Mouse (Mus musculus): ENCODE data around the gene Bdkrb1. TPM values are rescaled to one million over a fixed set of nuclear protein-coding genes. Genes with fewer than 3 reads are reported as not detected.

Bdkrb1 gene
- polyA plus RNA-seq, 2 experiments = 0.10 TPM; not detected in 1

- DNase-seq (ENCODE audit: low spot score) (no peak), ATAC-seq (ENCODE audit: low FRiP score, low read depth) (no peak)
- H3K9ac ChIP-seq (ENCODE audit: low read depth, low read length, severe bottlenecking) = no peak overlapping the region
- H3K27me3 ChIP-seq (ENCODE audit: control insufficient read depth, insufficient read depth, low read length) = no peaks in the 10 kb centered on the region
- no peaks in the 10 kb centered on the region; the same call in 1 of the 2 replicates for H3K4me1 ChIP-seq (ENCODE audit: control insufficient read depth, insufficient read depth, low read length)
- H3K4me2 ChIP-seq (replicated peaks; ENCODE audit: low read depth, low read length, severe bottlenecking) = no peak overlapping the region
- no peak overlapping the region for H3K27ac ChIP-seq (replicated peaks; ENCODE audit: low read depth, low read length)
- H3K36me3 ChIP-seq (ENCODE audit: control insufficient read depth, insufficient read depth, low read length) = no peaks in the 10 kb centered on the region
- H3K9me3 ChIP-seq (ENCODE audit: control insufficient read depth, low read length) = no peaks in the 10 kb centered on the region
- no peak overlapping the region for H3K4me3 ChIP-seq (replicated peaks; ENCODE audit: low read length)
- 88% methylated on average over 8 of the region's 8 CpGs for WGBS
- TF ChIP-seq POLR2A (IDR thresholded peaks at IDR 0.05; ENCODE audit: borderline replicate concordance, extremely low read depth, insufficient read depth, insufficient read length) = no peak
These were observed 15.4 kb upstream of the Bdkrb1 start for GRCm38 (mm10) chr12:105587526-105587925.

DNA sequence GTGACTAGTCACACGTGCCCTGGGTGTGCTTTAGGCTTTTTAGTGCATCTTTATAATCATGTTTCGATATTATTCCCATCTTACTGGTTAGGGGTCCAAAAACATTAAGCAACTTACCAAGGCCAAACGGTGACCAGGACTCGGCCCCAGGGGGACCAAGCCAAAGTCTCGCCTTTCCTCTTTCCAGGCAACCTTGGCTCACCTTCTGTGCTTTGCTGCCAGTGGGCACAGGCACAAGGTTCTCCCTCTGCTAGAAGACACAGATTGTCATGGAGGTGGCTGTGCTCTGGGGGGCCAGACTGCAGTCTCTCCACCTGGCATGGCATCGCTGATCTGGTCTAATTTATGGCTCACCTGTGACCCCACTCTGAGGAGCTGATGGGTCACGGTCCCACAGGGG, 12.1 kb upstream of the Bdkrb1 start:
- H3K9ac ChIP-seq (ENCODE audit: low read depth, low read length, severe bottlenecking) = no peak overlapping the region
- H3K27ac ChIP-seq (replicated peaks; ENCODE audit: low read depth, low read length) = no peak overlapping the region
- no peak for TF ChIP-seq POLR2A (IDR thresholded peaks at IDR 0.05; ENCODE audit: borderline replicate concordance, extremely low read depth, insufficient read depth, insufficient read length)
- no peaks in the 10 kb centered on the region for H3K36me3 ChIP-seq (ENCODE audit: control insufficient read depth, insufficient read depth, low read length)
- H3K4me3 ChIP-seq (replicated peaks; ENCODE audit: low read length) = no peak overlapping the region
- H3K4me1 ChIP-seq (ENCODE audit: control insufficient read depth, insufficient read depth, low read length) = no peaks in the 10 kb centered on the region
- no peak overlapping the region for H3K4me2 ChIP-seq (replicated peaks; ENCODE audit: low read depth, low read length, severe bottlenecking)
- H3K9me3 ChIP-seq (ENCODE audit: control insufficient read depth, low read length) = no peaks in the 10 kb centered on the region
- ATAC-seq (ENCODE audit: low FRiP score, low read depth) (no peak), DNase-seq (ENCODE audit: low spot score) (no peak)
- WGBS = 73% methylated on average over 7 of the region's 7 CpGs
- no peaks in the 10 kb centered on the region for H3K27me3 ChIP-seq (ENCODE audit: control insufficient read depth, insufficient read depth, low read length)

- no peak for TF ChIP-seq POLR2A (IDR thresholded peaks at IDR 0.05; ENCODE audit: borderline replicate concordance, extremely low read depth, insufficient read depth, insufficient read length)
- H3K4me2 ChIP-seq (replicated peaks; ENCODE audit: low read depth, low read length, severe bottlenecking) = no peak overlapping the region
- no peaks in the 10 kb centered on the region for H3K36me3 ChIP-seq (ENCODE audit: control insufficient read depth, insufficient read depth, low read length)
- no peaks in the 10 kb centered on the region for H3K9me3 ChIP-seq (ENCODE audit: control insufficient read depth, low read length)
- 93% methylated on average over 23 of the region's 23 CpGs for WGBS
- no peaks in the 10 kb centered on the region for H3K27me3 ChIP-seq (ENCODE audit: control insufficient read depth, insufficient read depth, low read length)
- H3K4me3 ChIP-seq (replicated peaks; ENCODE audit: low read length) = no peak overlapping the region
- H3K27ac ChIP-seq (replicated peaks; ENCODE audit: low read depth, low read length) = no peak overlapping the region
- ATAC-seq (ENCODE audit: low FRiP score, low read depth) = no peak
- no peak overlapping the region for H3K9ac ChIP-seq (ENCODE audit: low read depth, low read length, severe bottlenecking)
- DNase-seq (ENCODE audit: low spot score) = no peak
- H3K4me1 ChIP-seq (ENCODE audit: control insufficient read depth, insufficient read depth, low read length) = no peaks in the 10 kb centered on the region
These were observed 10.5 kb upstream of the Bdkrb1 start for GRCm38 (mm10) chr12:105592361-105592761.

DNA sequence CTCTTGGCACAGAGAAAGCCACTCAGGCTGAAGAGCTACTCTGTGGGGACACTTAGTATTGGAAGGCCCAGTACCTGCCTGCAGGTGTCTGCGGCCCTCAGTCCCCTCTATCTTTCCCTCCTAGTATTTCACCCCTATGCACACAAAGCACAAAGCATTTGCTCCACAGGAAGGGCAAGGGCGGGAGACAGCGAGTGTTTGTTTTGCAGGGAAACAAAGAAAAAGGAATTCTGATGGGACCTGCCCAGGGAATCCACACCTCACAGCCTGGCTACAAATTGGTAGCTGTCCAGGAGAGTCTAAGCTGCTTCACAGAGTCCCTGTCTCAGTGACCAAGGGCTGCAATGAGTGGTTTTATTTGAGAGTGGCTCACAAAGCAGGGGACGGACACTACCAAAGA, 9.4 kb upstream of the Bdkrb1 start:
- H3K4me3 ChIP-seq (replicated peaks; ENCODE audit: low read length) = no peak overlapping the region
- no peaks in the 10 kb centered on the region for H3K4me1 ChIP-seq (ENCODE audit: control insufficient read depth, insufficient read depth, low read length)
- no peak for TF ChIP-seq POLR2A (IDR thresholded peaks at IDR 0.05; ENCODE audit: borderline replicate concordance, extremely low read depth, insufficient read depth, insufficient read length)
- no peaks in the 10 kb centered on the region for H3K27me3 ChIP-seq (ENCODE audit: control insufficient read depth, insufficient read depth, low read length)
- WGBS = 80% methylated on average over 4 of the region's 4 CpGs
- no peaks in the 10 kb centered on the region for H3K36me3 ChIP-seq (ENCODE audit: control insufficient read depth, insufficient read depth, low read length)
- no peak for DNase-seq (ENCODE audit: low spot score)
- no peak overlapping the region for H3K9ac ChIP-seq (ENCODE audit: low read depth, low read length, severe bottlenecking)
- no peak for ATAC-seq (ENCODE audit: low FRiP score, low read depth)
- no peak overlapping the region for H3K27ac ChIP-seq (replicated peaks; ENCODE audit: low read depth, low read length)
- no peaks in the 10 kb centered on the region for H3K9me3 ChIP-seq (ENCODE audit: control insufficient read depth, low read length)
- H3K4me2 ChIP-seq (replicated peaks; ENCODE audit: low read depth, low read length, severe bottlenecking) = no peak overlapping the region

DNA sequence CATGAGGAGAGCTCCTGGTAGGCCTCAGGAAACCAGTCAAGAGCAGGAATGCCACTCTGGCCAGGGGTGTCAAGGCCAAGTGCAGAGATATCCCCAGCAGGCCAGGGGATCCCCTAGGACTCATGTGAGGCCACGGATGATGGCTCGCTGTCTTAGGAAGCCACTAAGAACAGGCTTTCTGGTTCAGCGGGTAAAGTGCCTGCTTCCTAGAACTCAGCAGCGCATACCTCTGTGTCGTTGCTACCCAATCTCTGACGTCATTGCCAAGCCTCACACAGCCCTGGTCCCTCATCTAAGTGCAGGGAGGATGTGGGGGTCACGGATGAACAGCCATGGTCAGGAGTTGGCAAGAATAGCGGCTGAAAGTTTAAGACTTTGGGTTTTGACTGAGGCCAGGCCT, 5.8 kb upstream of the Bdkrb1 start:
- no peaks in the 10 kb centered on the region for H3K27me3 ChIP-seq (ENCODE audit: control insufficient read depth, insufficient read depth, low read length)
- TF ChIP-seq POLR2A (IDR thresholded peaks at IDR 0.05; ENCODE audit: borderline replicate concordance, extremely low read depth, insufficient read depth, insufficient read length) = no peak
- no peak for ATAC-seq (ENCODE audit: low FRiP score, low read depth)
- no peaks in the 10 kb centered on the region for H3K36me3 ChIP-seq (ENCODE audit: control insufficient read depth, insufficient read depth, low read length)
- no peak overlapping the region for H3K4me2 ChIP-seq (replicated peaks; ENCODE audit: low read depth, low read length, severe bottlenecking)
- 88% methylated on average over 8 of the region's 8 CpGs for WGBS
- DNase-seq (ENCODE audit: low spot score) = no peak
- no peak overlapping the region for H3K4me3 ChIP-seq (replicated peaks; ENCODE audit: low read length)
- no peaks in the 10 kb centered on the region for H3K4me1 ChIP-seq (ENCODE audit: control insufficient read depth, insufficient read depth, low read length)
- no peak overlapping the region for H3K27ac ChIP-seq (replicated peaks; ENCODE audit: low read depth, low read length)
- H3K9ac ChIP-seq (ENCODE audit: low read depth, low read length, severe bottlenecking) = no peak overlapping the region
- no peaks in the 10 kb centered on the region for H3K9me3 ChIP-seq (ENCODE audit: control insufficient read depth, low read length)

- no peaks in the 10 kb centered on the region for H3K4me1 ChIP-seq (ENCODE audit: control insufficient read depth, insufficient read depth, low read length)
- DNase-seq (ENCODE audit: low spot score) = no peak
- H3K27me3 ChIP-seq (ENCODE audit: control insufficient read depth, insufficient read depth, low read length) = no peaks in the 10 kb centered on the region
- no peak overlapping the region for H3K9ac ChIP-seq (ENCODE audit: low read depth, low read length, severe bottlenecking)
- no peaks in the 10 kb centered on the region for H3K36me3 ChIP-seq (ENCODE audit: control insufficient read depth, insufficient read depth, low read length)
- H3K27ac ChIP-seq (replicated peaks; ENCODE audit: low read depth, low read length) = no peak overlapping the region
- no peaks in the 10 kb centered on the region for H3K9me3 ChIP-seq (ENCODE audit: control insufficient read depth, low read length)
- 75% methylated on average over 10 of the region's 10 CpGs for WGBS
- no peak overlapping the region for H3K4me2 ChIP-seq (replicated peaks; ENCODE audit: low read depth, low read length, severe bottlenecking)
- ATAC-seq (ENCODE audit: low FRiP score, low read depth) = no peak
- no peak overlapping the region for H3K4me3 ChIP-seq (replicated peaks; ENCODE audit: low read length)
- no peak for TF ChIP-seq POLR2A (IDR thresholded peaks at IDR 0.05; ENCODE audit: borderline replicate concordance, extremely low read depth, insufficient read depth, insufficient read length)
These were observed 4.4 kb upstream of the Bdkrb1 start for GRCm38 (mm10) chr12:105598503-105598902.
